Mouse (Mus musculus): ENCODE results near the gene Gm9844. TPM values are rescaled to one million over a fixed set of nuclear protein-coding genes. Genes with fewer than 3 reads are reported as not detected.
"Not testable (repeated sequence)": the region's sequence is repeated elsewhere in the genome, so short reads cannot be mapped to it uniquely, and the experiment has no call there.

The Gm9844 gene
- polyA plus RNA-seq, 1 experiment from 2014 or later = 12.4 TPM

DNA sequence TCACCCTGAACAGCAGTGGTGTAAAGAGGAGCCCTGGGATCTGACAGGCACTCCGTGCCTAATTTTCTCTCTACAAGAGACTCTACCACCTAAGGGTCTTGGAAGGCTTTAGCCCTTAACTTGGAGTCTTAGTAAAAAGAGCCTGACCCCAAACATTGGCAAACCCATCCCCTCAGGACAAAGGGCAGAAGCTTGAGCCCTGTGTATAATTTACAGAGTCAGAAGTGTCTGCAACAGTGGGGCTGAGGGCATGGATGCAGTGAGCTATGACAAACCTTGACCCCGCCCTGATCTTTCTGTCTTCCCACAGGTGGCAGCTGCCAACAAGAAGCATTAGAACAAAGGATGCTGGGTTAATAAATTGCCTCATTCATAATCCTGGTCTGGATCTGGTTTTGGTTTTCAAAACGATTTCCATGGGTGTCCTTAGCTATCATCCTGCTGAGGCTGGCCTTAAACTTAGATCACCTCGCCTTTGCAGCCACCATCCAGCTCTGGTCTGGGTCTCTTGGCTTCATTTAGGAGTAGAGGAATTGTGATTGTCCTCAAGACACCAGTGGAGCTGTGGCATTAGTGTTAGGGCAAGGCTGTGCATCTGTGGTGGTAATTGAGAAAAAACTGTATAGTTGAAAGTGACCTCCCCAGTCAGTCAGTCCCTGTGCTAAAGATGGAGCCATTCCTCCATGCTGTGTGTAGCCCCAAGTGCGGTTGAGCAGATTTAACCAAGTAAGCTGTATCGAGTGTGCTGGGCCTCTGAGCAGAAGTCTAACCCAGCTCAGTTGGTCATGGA lies 27.6 kb downstream of the Gm9844 start:
- peaks cover 33% of the 10 kb centered on the region for H3K36me3 ChIP-seq (ENCODE audit: control insufficient read depth, insufficient read depth, low read length)
- H3K27ac ChIP-seq (ENCODE audit: low read depth, low read length) = 0 out of 2 replicates have a peak overlapping the region, but pooled peaks have one; percentile 10
- no peak overlapping the region for H3K4me2 ChIP-seq
- no peak overlapping the region for H3K9ac ChIP-seq (ENCODE audit: low read depth, low read length)
- no peaks in the 10 kb centered on the region for H3K27me3 ChIP-seq (ENCODE audit: control insufficient read depth, insufficient read depth, low read length)
- peaks cover 15% of the 10 kb centered on the region for H3K4me1 ChIP-seq (ENCODE audit: control insufficient read depth, insufficient read depth, low read length)
- no peaks in the 10 kb centered on the region for H3K9me3 ChIP-seq (replicated peaks; ENCODE audit: control insufficient read depth, low read length)
- WGBS (ENCODE audit: insufficient replicate concordance) = 86% methylated on average over 6 of the region's 6 CpGs
- no peak overlapping the region for H3K4me3 ChIP-seq (ENCODE audit: low read depth, low read length)
- ATAC-seq (replicated peaks; ENCODE audit: insufficient number of reproducible peaks, low FRiP score, low TSS enrichment) = no peak

DNA sequence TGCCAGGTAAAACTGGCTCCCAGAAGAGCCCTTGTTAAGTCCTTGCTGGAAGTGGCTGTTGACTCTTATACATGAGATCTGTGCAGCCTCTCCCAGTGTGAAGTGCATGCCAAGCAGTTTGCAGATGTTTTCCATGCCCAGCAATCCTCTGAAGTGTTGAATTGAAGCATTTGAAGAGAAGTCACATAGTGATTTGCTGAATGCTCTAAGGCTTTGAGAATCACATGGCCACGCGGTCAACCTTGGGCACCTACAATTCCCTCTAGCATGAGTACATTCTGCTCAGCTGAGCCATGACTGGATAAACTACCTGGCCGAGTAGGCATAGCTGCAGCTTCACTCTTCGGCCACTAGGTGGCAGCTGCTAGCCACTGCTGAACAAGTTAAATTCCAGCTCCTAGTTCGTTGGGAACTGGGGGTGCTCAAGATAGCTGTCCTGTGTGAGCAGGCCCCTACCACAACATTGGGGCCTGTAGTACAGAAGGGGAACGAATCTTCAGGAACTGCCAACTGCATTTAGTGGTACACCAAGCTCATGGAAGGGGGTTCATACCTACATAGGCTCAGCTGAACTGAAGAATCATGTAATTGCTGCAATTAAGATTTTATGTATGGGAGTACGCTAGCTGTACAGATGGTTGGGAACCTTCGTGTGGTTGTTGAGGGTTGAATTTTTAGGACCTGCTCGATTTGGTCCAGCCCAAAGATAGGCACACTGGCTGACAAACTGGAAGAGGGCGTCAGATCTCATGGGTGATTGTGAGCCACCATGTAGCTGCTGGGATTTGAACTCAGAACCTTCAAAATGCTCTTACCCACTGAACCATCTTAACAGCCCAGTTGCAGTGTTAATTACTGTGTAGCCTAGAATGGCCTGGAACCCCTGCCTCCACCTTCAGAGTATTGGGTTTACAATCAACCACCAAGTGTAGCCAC lies 28.5 kb downstream of the Gm9844 start:
- Histone ChIP-seq H3K4me1 (ENCODE audit: control insufficient read depth, insufficient read depth, low read length) (peaks cover 13% of the 10 kb centered on the region), H3K36me3 (ENCODE audit: control insufficient read depth, insufficient read depth, low read length) (peaks cover 33% of the 10 kb centered on the region), H3K4me3 (ENCODE audit: low read depth, low read length) (no peak overlapping the region), H3K9me3 (replicated peaks; ENCODE audit: control insufficient read depth, low read length) (no peaks in the 10 kb centered on the region), H3K4me2 (no peak overlapping the region), H3K27ac (ENCODE audit: low read depth, low read length) (0 out of 2 replicates have a peak overlapping the region, but pooled peaks have one; percentile 10), H3K9ac (ENCODE audit: low read depth, low read length) (no peak overlapping the region), H3K27me3 (ENCODE audit: control insufficient read depth, insufficient read depth, low read length) (no peaks in the 10 kb centered on the region)
- WGBS (ENCODE audit: insufficient replicate concordance) = 30% methylated on average over 10 of the region's 10 CpGs
- ATAC-seq (replicated peaks; ENCODE audit: insufficient number of reproducible peaks, low FRiP score, low TSS enrichment) = peak; percentile 50; the same call in 1 of the 2 replicates

GRCm38 (mm10) chr7:24891241-24892124 lies 29.5 kb downstream of the Gm9844 start:
- Histone ChIP-seq H3K4me3 (ENCODE audit: low read depth, low read length) (no peak overlapping the region), H3K27ac (ENCODE audit: low read depth, low read length) (no peak overlapping the region), H3K27me3 (ENCODE audit: control insufficient read depth, insufficient read depth, low read length) (no peaks in the 10 kb centered on the region), H3K4me1 (ENCODE audit: control insufficient read depth, insufficient read depth, low read length) (peaks cover 4% of the 10 kb centered on the region), H3K36me3 (ENCODE audit: control insufficient read depth, insufficient read depth, low read length) (peaks cover 25% of the 10 kb centered on the region), H3K4me2 (no peak overlapping the region), H3K9me3 (replicated peaks; ENCODE audit: control insufficient read depth, low read length) (no peaks in the 10 kb centered on the region), H3K9ac (ENCODE audit: low read depth, low read length) (no peak overlapping the region)
- ATAC-seq (replicated peaks; ENCODE audit: insufficient number of reproducible peaks, low FRiP score, low TSS enrichment) = no peak
- 81% methylated on average over 3 of the region's 3 CpGs for WGBS (ENCODE audit: insufficient replicate concordance)

DNA sequence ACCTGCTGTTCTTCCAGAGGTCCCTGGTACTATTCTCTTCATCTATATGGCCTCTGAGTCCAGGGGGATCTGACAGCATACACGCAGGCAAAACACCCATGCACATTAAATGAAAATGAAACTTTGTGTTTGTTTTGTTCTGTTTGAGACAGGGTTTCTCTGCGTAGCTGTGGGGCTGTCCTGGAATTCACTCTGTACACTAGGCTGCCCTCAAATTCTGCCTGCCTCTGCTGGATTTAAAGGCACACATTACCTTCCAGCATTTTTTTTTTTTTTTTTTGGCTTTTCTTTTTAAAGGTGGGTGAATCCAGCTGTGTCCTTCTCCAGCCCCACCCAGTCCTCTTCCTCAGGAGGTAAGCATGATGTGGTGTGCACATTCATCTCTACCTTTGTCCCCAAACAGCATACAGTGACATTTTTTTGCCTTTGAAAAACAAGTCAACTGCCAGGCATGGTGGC lies 30.1 kb downstream of the Gm9844 start:
- Histone ChIP-seq H3K4me1 (ENCODE audit: control insufficient read depth, insufficient read depth, low read length) (no peaks in the 10 kb centered on the region), H3K9me3 (replicated peaks; ENCODE audit: control insufficient read depth, low read length) (no peaks in the 10 kb centered on the region), H3K4me3 (ENCODE audit: low read depth, low read length) (no peak overlapping the region), H3K27me3 (ENCODE audit: control insufficient read depth, insufficient read depth, low read length) (no peaks in the 10 kb centered on the region), H3K27ac (ENCODE audit: low read depth, low read length) (no peak overlapping the region), H3K9ac (ENCODE audit: low read depth, low read length) (no peak overlapping the region), H3K4me2 (no peak overlapping the region), H3K36me3 (ENCODE audit: control insufficient read depth, insufficient read depth, low read length) (peaks cover 19% of the 10 kb centered on the region)
- WGBS (ENCODE audit: insufficient replicate concordance) = 74% methylated on average over 2 of the region's 2 CpGs
- no peak for ATAC-seq (replicated peaks; ENCODE audit: insufficient number of reproducible peaks, low FRiP score, low TSS enrichment)

GRCm38 (mm10) chr7:24895749-24896148 lies 33.7 kb downstream of the Gm9844 start:
- not testable (repeated sequence) for H3K9me3 ChIP-seq (replicated peaks; ENCODE audit: control insufficient read depth, low read length); H3K36me3 ChIP-seq (ENCODE audit: control insufficient read depth, insufficient read depth, low read length); H3K4me3 ChIP-seq (ENCODE audit: low read depth, low read length); ATAC-seq (replicated peaks; ENCODE audit: insufficient number of reproducible peaks, low FRiP score, low TSS enrichment); H3K27me3 ChIP-seq (ENCODE audit: control insufficient read depth, insufficient read depth, low read length); H3K4me1 ChIP-seq (ENCODE audit: control insufficient read depth, insufficient read depth, low read length); H3K27ac ChIP-seq (ENCODE audit: low read depth, low read length); H3K9ac ChIP-seq (ENCODE audit: low read depth, low read length); H3K4me2 ChIP-seq
- 84% methylated on average over 2 of the region's 2 CpGs for WGBS (ENCODE audit: insufficient replicate concordance)

DNA sequence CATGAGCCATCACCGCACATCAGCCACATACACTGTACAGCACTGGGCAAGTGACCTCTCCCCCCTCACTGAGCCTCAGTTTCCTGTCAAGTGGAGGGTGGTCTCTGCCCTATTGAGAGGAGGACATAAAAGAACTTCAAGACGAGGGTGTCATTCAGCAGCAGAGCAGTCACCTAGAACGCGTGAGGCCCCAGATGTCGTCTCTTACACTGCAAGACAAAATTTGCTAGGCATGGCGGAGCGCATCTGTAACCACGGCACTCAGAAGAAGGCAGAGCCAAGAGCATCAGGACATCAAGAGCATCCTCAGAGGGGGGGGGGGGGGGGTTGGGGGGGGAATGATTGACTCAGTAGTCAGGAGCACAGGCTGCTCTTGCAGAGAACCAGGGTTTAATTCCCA lies 34.3 kb downstream of the Gm9844 start:
- no peaks in the 10 kb centered on the region for H3K27me3 ChIP-seq (ENCODE audit: control insufficient read depth, insufficient read depth, low read length)
- no peak overlapping the region for H3K4me2 ChIP-seq
- no peak overlapping the region for H3K27ac ChIP-seq (ENCODE audit: low read depth, low read length)
- ATAC-seq (replicated peaks; ENCODE audit: insufficient number of reproducible peaks, low FRiP score, low TSS enrichment) = no peak
- H3K9me3 ChIP-seq (replicated peaks; ENCODE audit: control insufficient read depth, low read length) = no peaks in the 10 kb centered on the region
- no peaks in the 10 kb centered on the region for H3K4me1 ChIP-seq (ENCODE audit: control insufficient read depth, insufficient read depth, low read length)
- no peak overlapping the region for H3K9ac ChIP-seq (ENCODE audit: low read depth, low read length)
- no peaks in the 10 kb centered on the region for H3K36me3 ChIP-seq (ENCODE audit: control insufficient read depth, insufficient read depth, low read length)
- no peak overlapping the region for H3K4me3 ChIP-seq (ENCODE audit: low read depth, low read length)
- 86% methylated on average over 8 of the region's 8 CpGs for WGBS (ENCODE audit: insufficient replicate concordance)

GRCm38 (mm10) chr7:24897224-24897623 lies 35.2 kb downstream of the Gm9844 start, which contains the start of gene Cd79a:
Cd79a (plus strand) TSS chr7:24897381.
- ATAC-seq (replicated peaks; ENCODE audit: insufficient number of reproducible peaks, low FRiP score, low TSS enrichment) = no peak
- WGBS (ENCODE audit: insufficient replicate concordance) = 73% methylated on average over 12 of the region's 12 CpGs

GRCm38 (mm10) chr7:24897959-24898358 lies 35.9 kb downstream of the Gm9844 start:
- Histone ChIP-seq H3K27ac (ENCODE audit: low read depth, low read length) (no peak overlapping the region), H3K4me3 (ENCODE audit: low read depth, low read length) (no peak overlapping the region), H3K4me1 (ENCODE audit: control insufficient read depth, insufficient read depth, low read length) (peaks cover 9% of the 10 kb centered on the region), H3K9ac (ENCODE audit: low read depth, low read length) (no peak overlapping the region), H3K4me2 (no peak overlapping the region), H3K36me3 (ENCODE audit: control insufficient read depth, insufficient read depth, low read length) (no peaks in the 10 kb centered on the region), H3K9me3 (replicated peaks; ENCODE audit: control insufficient read depth, low read length) (no peaks in the 10 kb centered on the region), H3K27me3 (ENCODE audit: control insufficient read depth, insufficient read depth, low read length) (no peaks in the 10 kb centered on the region)
- 68% methylated on average over 5 of the region's 5 CpGs for WGBS (ENCODE audit: insufficient replicate concordance)
- no peak for ATAC-seq (replicated peaks; ENCODE audit: insufficient number of reproducible peaks, low FRiP score, low TSS enrichment)

More at GRCm38 (mm10) chr7:24897224-24897623, 35.2 kb downstream of the Gm9844 start, which contains the start of gene Cd79a:
- H3K4me3 ChIP-seq (ENCODE audit: low read depth, low read length) = no peak within 1 kb of the TSS
- no peak within 1 kb of the TSS for H3K27ac ChIP-seq (ENCODE audit: low read depth, low read length)
- H3K4me2 ChIP-seq = no peak within 1 kb of the TSS
- no peaks in the 10 kb centered on the region for H3K27me3 ChIP-seq (ENCODE audit: control insufficient read depth, insufficient read depth, low read length)
- H3K9ac ChIP-seq (ENCODE audit: low read depth, low read length) = no peak within 1 kb of the TSS
- H3K9me3 ChIP-seq (replicated peaks; ENCODE audit: control insufficient read depth, low read length) = no peaks in the 10 kb centered on the region
- peaks cover 6% of the 10 kb centered on the region for H3K4me1 ChIP-seq (ENCODE audit: control insufficient read depth, insufficient read depth, low read length)
- no peaks in the 10 kb centered on the region for H3K36me3 ChIP-seq (ENCODE audit: control insufficient read depth, insufficient read depth, low read length)
